Mouse (Mus musculus) neural tube, embryonic 14.5 days (tissue): Measurements from ENCODE around the gene Sncg. TPM values are rescaled to one million over a fixed set of nuclear protein-coding genes. Genes with fewer than 3 reads are reported as not detected.

Experiments used
- ATAC-seq: fragments of 200-750 bp; cut with Nextera tagmentation; 2 replicates; pipeline ENCODE4 v1.8.0; 2017; ENCODE audit warnings: low read depth, mild to moderate bottlenecking, moderate TSS enrichment, moderate library complexity
- H3K27ac ChIP-seq: fragments of 300-500 bp; sonication (generic); 2 replicates; pipeline ENCODE4 v1.5.1; 2014; ENCODE audit warnings: low read depth, mild to moderate bottlenecking, control low read depth, low read length, moderate library complexity, mixed read lengths
- H3K27me3 ChIP-seq: fragments of 300-500 bp; sonication (generic); 2 replicates; pipeline ENCODE4 v1.6.1; 2014; ENCODE audit warnings: low read length; ENCODE audit not compliant: control insufficient read depth, insufficient read depth
- H3K36me3 ChIP-seq: fragments of 300-500 bp; sonication (generic); 2 replicates; pipeline ENCODE4 v1.6.1; 2014; ENCODE audit warnings: low read length, mixed read lengths; ENCODE audit not compliant: control insufficient read depth, insufficient read depth
- H3K4me1 ChIP-seq: fragments of 300-500 bp; sonication (generic); 2 replicates; pipeline ENCODE4 v1.6.1; 2014; ENCODE audit warnings: low read length; ENCODE audit not compliant: control insufficient read depth, insufficient read depth
- H3K4me2 ChIP-seq: fragments of 300-500 bp; sonication (generic); 2 replicates; pipeline ENCODE4 v1.6.1; 2014; ENCODE audit warnings: mild to moderate bottlenecking, low read depth, low read length, control low read depth
- H3K4me3 ChIP-seq: fragments of 300-500 bp; sonication (generic); 2 replicates; pipeline ENCODE4 v1.5.1; 2014; ENCODE audit warnings: low read depth, low read length, control low read depth, mixed read lengths
- H3K9ac ChIP-seq: fragments of 300-500 bp; sonication (generic); replicated peaks from 2 replicates; pipeline ENCODE4 v1.6.1; 2014; ENCODE audit warnings: low read depth, mild to moderate bottlenecking, control low read depth, low read length, mixed read lengths
- H3K9me3 ChIP-seq: fragments of 300-500 bp; sonication (generic); 2 replicates; pipeline ENCODE4 v1.6.1; 2016; ENCODE audit warnings: low read length; ENCODE audit not compliant: control insufficient read depth
- WGBS: fragments of 180-500 bp; shearing (Covaris S2); extraction: QIAGEN DNeasy Blood & Tissue Kit; methylation state at CpG from one replicate; pipeline ENCODE4 v1.1.7; 2014; 5-methylcytosine and 5-hydroxymethylcytosine counted together
- polyA plus RNA-seq: library from polyadenylated mRNA; unstranded; fragments of >200 nt; fragmentation: Nextera tagmentation; extraction: Ambion mirVana; gene quantifications from 2 replicates; pipeline ENCODE4 v1.2.1, GENCODE M21; 2014

The Sncg gene
- polyA plus RNA-seq, 1 experiment from 2014 or later, result 279 TPM

- no peak for ATAC-seq
- Histone ChIP-seq H3K9me3 (no peaks in the 10 kb centered on the region), H3K4me2 (no peak overlapping the region), H3K4me1 (no peaks in the 10 kb centered on the region), H3K4me3 (no peak overlapping the region), H3K27me3 (no peaks in the 10 kb centered on the region), H3K27ac (no peak overlapping the region), H3K9ac (no peak overlapping the region), H3K36me3 (no peaks in the 10 kb centered on the region)
- WGBS, result 93% methylated on average over 3 of the region's 3 CpGs
Observed at GRCm38 (mm10) chr14:34353326-34353725, 21.3 kb downstream of the Sncg start.

- H3K9me3 ChIP-seq, result no peaks in the 10 kb centered on the region
- 73% methylated on average over 6 of the region's 6 CpGs for WGBS
- no peaks in the 10 kb centered on the region for H3K27me3 ChIP-seq
- H3K4me1 ChIP-seq, result no peaks in the 10 kb centered on the region
- H3K27ac ChIP-seq, result no peak overlapping the region
- H3K36me3 ChIP-seq, result no peaks in the 10 kb centered on the region
- H3K9ac ChIP-seq, result no peak overlapping the region
- ATAC-seq, result no peak
- H3K4me2 ChIP-seq, result no peak overlapping the region
- no peak overlapping the region for H3K4me3 ChIP-seq
Observed at GRCm38 (mm10) chr14:34352523-34352922, 22.1 kb downstream of the Sncg start.

DNA sequence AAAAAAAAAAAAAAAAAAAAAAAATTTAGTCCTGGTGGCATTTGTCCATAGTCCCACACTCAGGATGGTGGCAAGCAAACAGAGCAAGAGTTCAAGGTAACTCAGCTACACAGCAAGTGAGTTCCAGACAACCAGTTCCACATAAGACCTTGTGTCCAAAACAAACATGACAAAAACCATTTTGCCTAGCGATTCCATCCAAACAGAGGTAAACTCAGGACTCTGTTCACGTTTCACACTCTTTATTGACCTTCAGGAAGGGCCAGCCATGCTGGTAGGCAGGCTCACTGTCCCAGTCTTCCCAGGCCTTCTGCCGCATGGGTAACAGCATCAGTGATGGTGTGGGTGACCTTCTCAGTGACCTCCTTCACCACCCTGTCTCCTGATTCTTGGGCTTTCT is 22.9 kb downstream of the Sncg start:
- Histone ChIP-seq H3K27ac (no peak overlapping the region), H3K4me3 (no peak overlapping the region), H3K9ac (no peak overlapping the region), H3K9me3 (no peaks in the 10 kb centered on the region), H3K4me2 (no peak overlapping the region), H3K4me1 (no peaks in the 10 kb centered on the region), H3K27me3 (no peaks in the 10 kb centered on the region), H3K36me3 (no peaks in the 10 kb centered on the region)
- ATAC-seq, result no peak
- WGBS, result 55% methylated on average over 3 of the region's 3 CpGs

- Histone ChIP-seq H3K9me3 (no peaks in the 10 kb centered on the region), H3K4me3 (no peak overlapping the region), H3K4me2 (no peak overlapping the region), H3K27me3 (no peaks in the 10 kb centered on the region), H3K36me3 (peaks cover 6% of the 10 kb centered on the region; the same call in 1 of the 2 replicates), H3K27ac (no peak overlapping the region), H3K9ac (no peak overlapping the region), H3K4me1 (no peaks in the 10 kb centered on the region)
- 88% methylated on average over 8 of the region's 8 CpGs for WGBS
- no peak for ATAC-seq
Observed at GRCm38 (mm10) chr14:34349007-34349406, 25.6 kb downstream of the Sncg start.

DNA sequence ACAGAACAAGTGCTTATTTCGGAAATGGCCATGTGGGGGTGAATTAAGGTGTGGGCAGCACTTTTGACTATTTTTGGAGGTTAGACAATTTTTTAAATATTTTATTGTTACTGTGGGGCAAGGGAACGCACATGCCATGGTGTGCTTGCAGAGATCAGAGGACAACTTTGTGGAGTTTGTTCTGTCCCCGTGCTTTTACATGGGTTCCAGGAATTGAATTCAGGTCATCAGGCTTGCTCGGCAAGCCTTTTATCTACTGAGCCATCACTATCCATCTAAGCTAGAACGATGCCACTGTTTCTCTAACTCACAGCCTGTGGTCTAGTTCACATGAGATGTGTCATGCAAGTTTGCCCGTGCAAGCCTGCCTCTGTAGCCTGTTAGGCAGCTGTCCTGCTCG is 26.3 kb downstream of the Sncg start:
- Histone ChIP-seq H3K36me3 (peaks cover 9% of the 10 kb centered on the region), H3K27ac (no peak overlapping the region), H3K9ac (no peak overlapping the region), H3K9me3 (no peaks in the 10 kb centered on the region), H3K4me3 (no peak overlapping the region), H3K27me3 (no peaks in the 10 kb centered on the region), H3K4me2 (no peak overlapping the region), H3K4me1 (no peaks in the 10 kb centered on the region)
- no peak for ATAC-seq
- 88% methylated on average over 7 of the region's 7 CpGs for WGBS

GRCm38 (mm10) chr14:34347084-34347483 is 27.5 kb downstream of the Sncg start:
- peaks cover 19% of the 10 kb centered on the region for H3K36me3 ChIP-seq
- no peak overlapping the region for H3K9ac ChIP-seq
- 90% methylated on average over 5 of the region's 5 CpGs for WGBS
- no peak for ATAC-seq
- no peak overlapping the region for H3K27ac ChIP-seq
- H3K27me3 ChIP-seq, result no peaks in the 10 kb centered on the region
- no peaks in the 10 kb centered on the region for H3K9me3 ChIP-seq
- no peak overlapping the region for H3K4me2 ChIP-seq
- H3K4me1 ChIP-seq, result no peaks in the 10 kb centered on the region
- H3K4me3 ChIP-seq, result no peak overlapping the region

GRCm38 (mm10) chr14:34345771-34346566 is 28.6 kb downstream of the Sncg start:
- no peak overlapping the region for H3K4me3 ChIP-seq
- no peaks in the 10 kb centered on the region for H3K9me3 ChIP-seq
- H3K27ac ChIP-seq, result no peak overlapping the region
- 62% methylated on average over 12 of the region's 12 CpGs for WGBS
- H3K27me3 ChIP-seq, result no peaks in the 10 kb centered on the region
- no peak overlapping the region for H3K4me2 ChIP-seq
- peaks cover 28% of the 10 kb centered on the region for H3K36me3 ChIP-seq
- ATAC-seq, result peak; percentile 49; the same call in 1 of the 2 replicates
- H3K4me1 ChIP-seq, result no peaks in the 10 kb centered on the region
- no peak overlapping the region for H3K9ac ChIP-seq

DNA sequence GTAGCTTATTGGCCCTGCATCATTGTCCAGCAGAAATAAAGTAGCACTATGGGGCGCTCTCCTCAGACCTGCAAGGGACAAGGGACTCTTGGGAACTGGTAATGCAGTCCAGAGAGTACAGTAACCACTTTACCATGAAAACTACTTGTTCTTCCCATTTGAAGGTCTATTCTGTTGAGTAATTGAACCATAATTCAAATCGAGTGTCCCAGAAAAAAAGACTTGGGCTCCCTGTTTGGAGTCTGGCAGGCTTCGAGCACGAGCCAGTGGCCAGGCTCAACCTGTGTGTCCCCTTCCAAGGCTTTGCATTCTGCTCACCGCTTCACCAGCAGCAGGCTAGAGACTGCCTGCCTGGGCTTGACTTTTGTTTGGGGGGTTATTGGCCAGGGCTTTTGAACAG is 30.2 kb downstream of the Sncg start:
- WGBS, result 74% methylated on average over 5 of the region's 5 CpGs
- no peak overlapping the region for H3K27ac ChIP-seq
- no peak overlapping the region for H3K4me3 ChIP-seq
- peaks cover 34% of the 10 kb centered on the region for H3K36me3 ChIP-seq
- H3K9ac ChIP-seq, result no peak overlapping the region
- no peak overlapping the region for H3K4me2 ChIP-seq
- ATAC-seq, result no peak
- H3K27me3 ChIP-seq, result no peaks in the 10 kb centered on the region
- no peaks in the 10 kb centered on the region for H3K9me3 ChIP-seq
- no peaks in the 10 kb centered on the region for H3K4me1 ChIP-seq

DNA sequence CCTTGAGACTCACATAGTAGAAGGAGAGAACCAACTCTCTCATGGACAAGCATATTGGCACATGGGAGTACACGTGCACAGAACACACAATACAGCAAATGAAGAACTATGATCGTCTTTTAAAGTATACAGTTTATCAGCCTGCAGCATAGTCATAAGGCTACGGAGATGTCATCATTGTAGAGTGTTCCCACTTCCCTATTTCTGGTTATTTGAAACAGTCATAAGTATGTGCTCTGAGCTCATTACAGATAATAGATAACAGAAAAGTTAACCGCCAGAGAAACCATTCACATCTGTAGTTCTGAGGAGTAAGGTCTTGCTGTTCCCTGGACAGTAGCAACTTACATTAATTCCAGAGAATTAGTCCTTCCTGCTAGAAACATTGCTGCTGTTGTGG is 31.5 kb downstream of the Sncg start:
- Histone ChIP-seq H3K9me3 (no peaks in the 10 kb centered on the region), H3K4me3 (no peak overlapping the region), H3K27me3 (no peaks in the 10 kb centered on the region), H3K36me3 (peaks cover 35% of the 10 kb centered on the region), H3K27ac (no peak overlapping the region), H3K4me2 (no peak overlapping the region), H3K9ac (no peak overlapping the region), H3K4me1 (no peaks in the 10 kb centered on the region)
- no peak for ATAC-seq
- WGBS, result 96% methylated on average over 4 of the region's 4 CpGs
